Mouse (Mus musculus) ES-E14 (cell line): ENCODE data around the gene Skap1.

Source experiments
- CHD2 ChIP-seq: IDR thresholded peaks from 2 replicates; pipeline ENCODE4 v1.6.1; 2014; ENCODE audit warnings: mild to moderate bottlenecking, low read depth, low read length, inconsistent platforms
- HCFC1 ChIP-seq: IDR thresholded peaks from 2 replicates; pipeline ENCODE4 v1.6.1; 2012; ENCODE audit warnings: low read length, inconsistent platforms, borderline replicate concordance; ENCODE audit not compliant: insufficient read depth
- MAFK ChIP-seq: IDR thresholded peaks from 2 replicates; pipeline ENCODE4 v1.6.1; 2014; ENCODE audit warnings: mild to moderate bottlenecking, low read depth, low read length, inconsistent platforms; ENCODE audit not compliant: insufficient read depth
- ZC3H11A ChIP-seq: IDR thresholded peaks from 2 replicates; pipeline ENCODE4 v1.6.1; 2012; ENCODE audit warnings: low read depth, mild to moderate bottlenecking, inconsistent platforms, low read length, borderline replicate concordance

DNA sequence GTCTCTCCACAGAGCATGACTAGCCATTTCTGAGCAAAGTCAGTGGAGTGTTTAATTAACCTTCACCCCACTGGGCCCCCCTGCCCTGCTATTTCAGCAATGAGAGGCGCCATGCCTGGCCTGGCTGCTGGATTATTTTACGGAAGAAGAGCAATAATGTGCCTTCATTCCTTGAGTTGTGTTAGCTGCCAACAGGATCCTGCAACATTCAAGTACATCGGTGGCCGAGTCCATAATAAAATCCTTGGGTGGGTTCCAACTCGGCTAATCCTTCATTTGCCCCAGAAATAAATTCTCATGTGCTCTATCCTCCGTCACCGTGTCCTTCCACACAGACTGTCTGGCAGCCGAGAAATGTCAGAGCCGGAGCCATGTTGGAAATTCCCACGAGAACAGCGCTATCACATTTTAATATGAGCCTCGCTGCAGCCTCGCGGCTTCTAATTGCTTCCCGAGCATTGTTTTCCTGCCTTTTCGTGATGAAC, 61.8 kb downstream of the Skap1 start:
- no peak for TF ChIP-seq MAFK
- no peak for TF ChIP-seq HCFC1
- no peak for TF ChIP-seq CHD2
- no peak for TF ChIP-seq ZC3H11A
